Mouse (Mus musculus) kidney, postnatal 10 days (tissue): ENCODE measurements around the gene Gpr108.

Experiments used
- DNase-seq: peaks from one replicate; pipeline ENCODE4 v3.0.0; 2021; ENCODE audit warnings: mixed read lengths

The Gpr108 gene

DNA sequence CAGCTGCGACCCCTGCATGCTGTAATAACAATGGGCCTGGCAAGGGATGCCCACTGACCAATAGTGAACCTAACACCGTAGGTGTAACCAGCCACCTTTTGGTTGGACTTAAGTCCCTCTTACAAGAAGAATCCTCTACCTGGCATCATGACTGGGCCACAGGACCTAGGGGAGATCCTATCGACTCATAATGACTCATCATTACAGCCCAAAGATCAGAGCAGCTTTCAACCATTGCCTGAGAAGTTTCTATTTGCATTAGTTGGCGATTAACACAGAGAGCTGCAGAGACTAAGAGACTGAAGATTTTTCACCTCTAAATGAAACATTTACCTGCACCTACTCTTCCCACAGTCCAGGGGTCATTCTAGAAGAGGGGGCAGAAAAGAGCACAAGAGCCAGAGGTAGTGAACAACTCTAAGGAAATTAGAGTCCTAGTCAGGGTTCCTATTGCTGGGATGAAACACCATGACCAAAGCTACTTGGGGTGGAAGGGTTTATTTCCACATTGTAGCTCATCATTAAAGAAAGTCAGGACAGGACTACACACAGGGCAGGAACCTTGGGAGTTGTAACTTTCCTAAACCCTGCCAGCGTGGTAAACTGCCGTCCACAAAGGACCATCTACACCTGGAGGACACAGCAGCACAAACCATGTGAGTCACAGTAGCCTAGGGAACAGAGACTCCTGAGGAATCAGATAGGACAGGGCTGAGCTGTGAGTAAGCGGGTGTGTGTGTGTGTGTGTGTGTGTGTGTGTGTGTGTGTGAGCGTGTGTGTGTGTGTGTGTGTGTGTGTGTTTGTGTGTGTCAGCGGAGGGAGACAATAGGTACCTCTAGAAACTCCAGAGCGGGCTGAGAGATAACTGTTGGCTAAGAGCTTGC is 46.2 kb downstream of the Gpr108 start:
- no peak for DNase-seq

GRCm38 (mm10) chr17:57198252-57198651 is 50.0 kb downstream of the Gpr108 start:
- no peak for DNase-seq

DNA sequence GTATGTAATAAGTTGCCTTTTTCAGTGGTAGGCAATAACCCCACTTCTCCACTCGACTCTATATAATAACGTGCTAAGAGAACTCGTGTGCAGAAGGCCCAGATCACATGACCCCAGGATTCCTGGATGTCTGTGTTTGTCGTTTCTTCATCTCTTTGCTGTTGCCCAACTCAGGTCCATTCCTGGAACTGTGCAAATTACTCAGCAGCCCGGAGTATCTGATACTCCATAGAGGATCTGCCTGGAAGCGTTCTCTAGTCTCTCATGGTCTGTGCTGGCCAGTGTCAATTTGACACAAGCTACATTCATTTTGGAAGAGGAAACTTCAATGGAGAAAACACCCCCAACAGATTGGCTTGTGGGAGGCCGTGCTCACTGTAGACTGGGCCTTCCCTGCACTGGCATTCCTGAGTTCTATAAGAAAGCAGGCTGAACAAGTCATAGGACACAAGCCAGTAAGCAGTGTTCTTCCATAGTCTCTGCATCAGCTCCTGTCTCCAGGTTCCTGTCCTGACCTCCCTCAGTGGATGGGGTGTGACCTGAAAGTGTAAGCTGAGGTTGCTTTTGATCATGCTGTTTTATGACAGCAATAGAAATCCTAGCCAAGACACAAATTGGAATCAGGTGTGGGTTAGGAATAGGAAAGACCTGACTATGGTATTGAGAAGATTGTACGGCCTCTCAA is 52.8 kb downstream of the Gpr108 start:
- no peak for DNase-seq

GRCm38 (mm10) chr17:57194771-57195170 is 53.5 kb downstream of the Gpr108 start:
- no peak for DNase-seq

GRCm38 (mm10) chr17:57194041-57194507 is 54.2 kb downstream of the Gpr108 start, which contains the start of gene Tnfsf14:
Gene Tnfsf14, minus strand, starts transcription at chr17:57194177.
- no peak for DNase-seq

DNA sequence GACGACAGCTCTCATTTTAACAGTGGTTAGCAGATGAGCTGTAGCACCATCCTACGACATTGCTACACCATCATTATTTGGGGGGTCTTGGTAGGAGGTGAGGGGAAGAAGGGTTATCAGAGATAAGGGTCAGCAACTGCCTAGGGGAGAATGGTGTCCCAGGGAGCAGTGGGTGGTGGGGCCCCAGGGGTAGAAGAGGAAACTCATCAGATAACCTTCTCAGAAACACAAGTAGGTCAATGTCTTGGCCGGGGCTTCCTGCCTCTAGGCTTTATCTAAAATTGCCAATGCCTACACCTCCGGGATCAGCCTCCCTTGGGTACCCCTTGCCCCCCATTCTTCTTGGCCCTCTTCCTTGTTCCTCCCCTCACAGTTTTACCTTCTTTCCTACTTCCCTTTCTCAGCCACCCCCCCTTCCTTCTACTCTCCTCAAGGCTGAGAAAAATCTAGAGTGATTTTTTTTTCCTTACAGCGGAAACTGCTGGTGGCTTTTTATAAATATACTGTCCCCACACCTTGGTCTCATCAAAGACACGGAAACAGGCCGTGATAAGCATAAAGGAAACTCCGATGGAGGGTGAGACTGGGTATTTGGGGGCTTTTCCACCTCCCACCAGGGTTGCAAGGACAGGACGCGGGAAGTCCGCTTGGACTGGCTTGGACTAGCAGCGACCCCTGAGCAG is 59.6 kb downstream of the Gpr108 start:
- no peak for DNase-seq

DNA sequence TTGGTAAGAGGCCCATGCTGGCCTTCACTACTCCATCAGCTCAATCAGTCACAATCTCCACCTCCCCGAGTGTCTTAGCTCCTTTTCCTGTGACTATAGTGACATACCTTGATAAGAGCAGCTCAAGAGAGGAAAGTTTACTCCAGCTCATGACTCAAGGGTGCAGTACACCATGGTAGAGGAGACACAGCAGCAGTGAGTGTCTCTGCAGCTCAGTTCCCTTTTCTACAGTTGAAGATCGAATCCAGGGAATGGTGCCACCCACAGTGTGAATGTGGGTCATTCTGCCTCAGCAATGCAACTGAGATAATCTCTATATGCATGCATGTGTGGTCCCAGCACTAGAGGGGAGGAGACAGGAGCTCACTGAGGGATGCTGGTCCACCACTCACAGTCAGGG is 62.6 kb downstream of the Gpr108 start:
- no peak for DNase-seq
